Mouse (Mus musculus) heart, adult 2 months (tissue): Measurements from ENCODE around the gene Dzip1. TPM values are rescaled to one million over a fixed set of nuclear protein-coding genes. Genes with fewer than 3 reads are reported as not detected.

Experiments used
- DNase-seq, 2 experiments: peaks; one replicate each; pipeline ENCODE4 v3.0.0; 2021
- H3K27ac ChIP-seq: fragments of 200-600 bp; 2 replicates; pipeline ENCODE4 v1.8.1; 2022
- H3K27me3 ChIP-seq: fragments of 200-500 bp; 2 replicates; pipeline ENCODE4 v1.6.1; 2012; ENCODE audit warnings: mild to moderate bottlenecking, low read length, inconsistent platforms, mixed read lengths; ENCODE audit not compliant: control insufficient read depth, insufficient read depth
- H3K36me3 ChIP-seq: fragments of 200-500 bp; 2 replicates; pipeline ENCODE4 v1.6.1; 2012; ENCODE audit warnings: low read length, inconsistent platforms; ENCODE audit not compliant: control insufficient read depth, insufficient read depth
- H3K4me1 ChIP-seq: fragments of 200-500 bp; 2 replicates; pipeline ENCODE4 v1.6.1; 2011; ENCODE audit warnings: low read length; ENCODE audit not compliant: control insufficient read depth, insufficient read depth
- H3K4me3 ChIP-seq: fragments of 200-600 bp; 2 replicates; pipeline ENCODE4 v1.8.1; 2022
- H3K79me2 ChIP-seq: fragments of 200-500 bp; replicated peaks from 2 replicates; pipeline ENCODE4 v1.6.1; 2012; ENCODE audit warnings: mild to moderate bottlenecking, inconsistent platforms, low read length, moderate library complexity, mixed read lengths; ENCODE audit not compliant: control insufficient read depth, insufficient read depth
- H3K9ac ChIP-seq: fragments of 200-500 bp; 2 replicates; pipeline ENCODE4 v1.6.1; 2012; ENCODE audit warnings: low read depth, mild to moderate bottlenecking, control low read depth, inconsistent platforms, low read length, mixed read lengths
- CTCF ChIP-seq: fragments of 200-600 bp; IDR thresholded peaks from 2 replicates; pipeline ENCODE4 v1.8.1; 2022; ENCODE audit warnings: antibody characterized with exemption, mild to moderate bottlenecking, moderate library complexity
- EP300 ChIP-seq: fragments of 200-500 bp; IDR thresholded peaks from 2 replicates; pipeline ENCODE4 v1.6.1; 2011; ENCODE audit warnings: low read depth, low read length, control low read depth; ENCODE audit not compliant: insufficient read depth
- POLR2A ChIP-seq: fragments of 200-500 bp; IDR thresholded peaks from 2 replicates; pipeline ENCODE4 v1.6.1; 2011; ENCODE audit warnings: mild to moderate bottlenecking, low read depth, low read length, control low read depth; ENCODE audit not compliant: insufficient read depth
- WGBS: fragments of 180-500 bp; shearing (Covaris S2); methylation state at CpG from one replicate; pipeline ENCODE4 v1.1.7; 2018; 5-methylcytosine and 5-hydroxymethylcytosine counted together
- intact Hi-C: fragments of 180-260 bp; cut with DNase I; formaldehyde crosslinking; loops from one replicate; pipeline ENCODE4 v1.15.1; 2025
- polyA plus RNA-seq: library from polyadenylated mRNA; depleted of rRNA; stranded (reverse); fragments of >200 nt; gene quantifications from 2 replicates; pipeline ENCODE4 v1.2.3, GENCODE M21; 2012
- total RNA-seq, 2 experiments: library from RNA; stranded (reverse); gene quantifications; 2 replicates each; pipeline ENCODE4 v1.2.3; 2021

Dzip1 gene
- total and polyA plus RNA-seq, 3 experiments, result 1.9 to 2.8 (median 2.2) TPM

- Histone ChIP-seq H3K4me3 (no peak overlapping the region), H3K36me3 (no peaks in the 10 kb centered on the region), H3K4me1 (no peaks in the 10 kb centered on the region), H3K79me2 (no peaks in the 10 kb centered on the region), H3K9ac (no peak overlapping the region), H3K27ac (no peak overlapping the region), H3K27me3 (no peaks in the 10 kb centered on the region)
- TF ChIP-seq EP300 (no peak), POLR2A (no peak), CTCF (no peak)
- no peak for DNase-seq
- intact Hi-C loops, result no loop called here
- 100% methylated on average over 1 of the region's 1 CpGs for WGBS
Observed at GRCm38 (mm10) chr14:118840027-118840426, 85.2 kb downstream of the Dzip1 start.

GRCm38 (mm10) chr14:118839416-118839815 lies 85.8 kb downstream of the Dzip1 start:
- WGBS, result 52% methylated on average over 5 of the region's 5 CpGs
- no peaks in the 10 kb centered on the region for H3K79me2 ChIP-seq
- H3K9ac ChIP-seq, result no peak overlapping the region
- H3K27me3 ChIP-seq, result no peaks in the 10 kb centered on the region
- TF ChIP-seq POLR2A (no peak), CTCF (no peak)
- intact Hi-C loops, result no loop called here
- H3K4me3 ChIP-seq, result no peak overlapping the region
- DNase-seq, result peak; percentile 29 to 35
- H3K27ac ChIP-seq, result no peak overlapping the region
- H3K36me3 ChIP-seq, result no peaks in the 10 kb centered on the region
- H3K4me1 ChIP-seq, result no peaks in the 10 kb centered on the region

- no peak for DNase-seq
- no peak overlapping the region for H3K27ac ChIP-seq
- H3K4me1 ChIP-seq, result no peaks in the 10 kb centered on the region
- no peak overlapping the region for H3K4me3 ChIP-seq
- TF ChIP-seq CTCF (no peak), EP300 (no peak)
- intact Hi-C loops, result no loop called here
- no peak overlapping the region for H3K9ac ChIP-seq
- H3K27me3 ChIP-seq, result no peaks in the 10 kb centered on the region
- no peaks in the 10 kb centered on the region for H3K79me2 ChIP-seq
- no peaks in the 10 kb centered on the region for H3K36me3 ChIP-seq
- WGBS, result 77% methylated on average over 8 of the region's 8 CpGs
Observed at GRCm38 (mm10) chr14:118838556-118839120, 86.6 kb downstream of the Dzip1 start.

GRCm38 (mm10) chr14:118836754-118837153 lies 88.5 kb downstream of the Dzip1 start:
- Histone ChIP-seq H3K4me1 (no peaks in the 10 kb centered on the region), H3K4me3 (no peak overlapping the region), H3K27ac (no peak overlapping the region), H3K36me3 (no peaks in the 10 kb centered on the region), H3K79me2 (no peaks in the 10 kb centered on the region), H3K27me3 (no peaks in the 10 kb centered on the region), H3K9ac (no peak overlapping the region)
- intact Hi-C loops, result no loop called here
- TF ChIP-seq POLR2A, result no peak
- TF ChIP-seq EP300, result no peak
- no peak for TF ChIP-seq CTCF
- 77% methylated on average over 7 of the region's 7 CpGs for WGBS
- DNase-seq, result no peak

- intact Hi-C loops, result no loop called here
- no peaks in the 10 kb centered on the region for H3K36me3 ChIP-seq
- H3K27ac ChIP-seq, result no peak overlapping the region
- DNase-seq, result no peak
- TF ChIP-seq EP300 (no peak), POLR2A (no peak), CTCF (no peak)
- H3K79me2 ChIP-seq, result no peaks in the 10 kb centered on the region
- 93% methylated on average over 11 of the region's 11 CpGs for WGBS
- no peaks in the 10 kb centered on the region for H3K27me3 ChIP-seq
- H3K4me1 ChIP-seq, result no peaks in the 10 kb centered on the region
- no peak overlapping the region for H3K4me3 ChIP-seq
- no peak overlapping the region for H3K9ac ChIP-seq
Observed at GRCm38 (mm10) chr14:118836145-118836544, 89.1 kb downstream of the Dzip1 start.

- Histone ChIP-seq H3K9ac (no peak overlapping the region), H3K4me1 (no peaks in the 10 kb centered on the region), H3K36me3 (no peaks in the 10 kb centered on the region), H3K27me3 (no peaks in the 10 kb centered on the region), H3K79me2 (no peaks in the 10 kb centered on the region), H3K27ac (no peak overlapping the region), H3K4me3 (no peak overlapping the region)
- DNase-seq, result no peak
- WGBS, result 24% methylated on average over 7 of the region's 7 CpGs
- intact Hi-C loops, result no loop called here
- TF ChIP-seq POLR2A, result no peak
- no peak for TF ChIP-seq EP300
- TF ChIP-seq CTCF, result no peak
Observed at GRCm38 (mm10) chr14:118834313-118834712, 90.9 kb downstream of the Dzip1 start.

- no peak for DNase-seq
- intact Hi-C loops, result no loop called here
Observed at GRCm38 (mm10) chr14:118833241-118833640, 92.0 kb downstream of the Dzip1 start.

More at GRCm38 (mm10) chr14:118833241-118833640, 92.0 kb downstream of the Dzip1 start:
- H3K4me1 ChIP-seq, result no peaks in the 10 kb centered on the region
- H3K36me3 ChIP-seq, result no peaks in the 10 kb centered on the region
- WGBS, result 76% methylated on average over 6 of the region's 6 CpGs
- no peak overlapping the region for H3K4me3 ChIP-seq
- no peak overlapping the region for H3K9ac ChIP-seq
- no peaks in the 10 kb centered on the region for H3K79me2 ChIP-seq
- no peak for TF ChIP-seq POLR2A
- no peak for TF ChIP-seq EP300
- no peak for TF ChIP-seq CTCF
- no peaks in the 10 kb centered on the region for H3K27me3 ChIP-seq
- no peak overlapping the region for H3K27ac ChIP-seq
